Mouse (Mus musculus) heart, embryonic 10.5 days (tissue): ENCODE data around the gene Ppp2r3a. TPM values are rescaled to one million over a fixed set of nuclear protein-coding genes. Genes with fewer than 3 reads are reported as not detected.

Source experiments
- polyA plus RNA-seq: library from polyadenylated mRNA; unstranded; fragments of >200 nt; fragmentation: Nextera tagmentation; extraction: Ambion mirVana; gene quantifications from 2 replicates; pipeline ENCODE4 v1.2.1, GENCODE M21; 2016

Gene Ppp2r3a
- polyA plus RNA-seq, 1 experiment from 2014 or later = 37.5 TPM

Other genes starting within 250 kb of the Ppp2r3a start
- 15.7 and 19.0 TPM in 2 replicates for gene Pccb, start 216.9 kb downstream of the Ppp2r3a start, polyA plus RNA-seq
- gene Msl2, start 177.7 kb downstream of the Ppp2r3a start, polyA plus RNA-seq = 3.2 and 3.7 TPM in 2 replicates